Mouse (Mus musculus): ENCODE data around the gene Hgfac.
A peak's percentile ranks its signal among the peaks of the same experiment; 100 is the strongest.

Gene Hgfac

GRCm38 (mm10) chr5:35042431-35043109 lies 1.3 kb downstream of the Hgfac start:
- peak; percentile 33 to 43 for DNase-seq

- DNase-seq: peak in 1 of 2 experiments; percentile 45
These were observed 1.8 kb downstream of the Hgfac start for GRCm38 (mm10) chr5:35043110-35043451.

DNA sequence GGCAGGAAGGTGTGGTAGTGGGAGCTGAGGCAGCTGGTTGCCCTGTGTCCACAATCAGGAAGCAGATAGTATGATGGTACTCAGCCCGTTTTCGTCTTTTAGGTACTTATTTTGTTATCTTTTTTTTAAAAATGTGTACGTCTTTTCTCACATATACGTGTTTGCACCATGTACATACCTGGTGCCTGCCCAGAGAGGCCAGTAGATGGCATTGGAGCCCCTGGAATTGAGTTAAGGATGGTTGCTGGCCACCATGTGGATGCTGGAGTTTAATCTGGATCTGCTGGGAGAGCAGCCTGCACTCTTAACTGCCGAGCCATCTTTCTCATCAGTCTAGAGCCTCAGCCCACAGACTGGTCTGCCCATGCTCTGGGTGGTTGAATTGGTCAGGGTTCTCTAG lies 9.2 kb downstream of the Hgfac start:
- no peak for DNase-seq

GRCm38 (mm10) chr5:35054628-35055027 lies 13.3 kb downstream of the Hgfac start:
- no peak for DNase-seq

DNA sequence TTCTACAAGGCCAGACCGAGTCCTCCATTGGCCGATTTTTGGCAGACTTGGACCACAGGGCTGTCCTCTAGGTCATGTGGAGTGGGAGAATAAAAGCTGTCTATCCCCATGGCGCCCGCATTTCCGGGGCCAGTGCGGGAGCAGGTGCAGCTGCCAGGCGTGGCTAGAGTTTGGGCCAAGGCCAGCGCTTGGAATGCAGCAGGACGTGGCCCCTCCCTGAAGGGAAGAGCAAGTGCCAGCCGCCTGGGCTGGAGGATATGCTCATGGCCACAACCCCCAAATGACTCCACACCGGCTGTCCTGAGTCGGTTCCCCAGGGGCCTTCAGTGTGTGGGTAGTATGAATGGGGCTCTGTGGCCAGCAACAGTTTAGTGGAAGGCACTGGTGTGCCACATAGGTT lies 13.8 kb downstream of the Hgfac start:
- DNase-seq: no peak

GRCm38 (mm10) chr5:35056604-35057432 lies 15.5 kb downstream of the Hgfac start, which contains the start of gene Dok7:
Dok7 (plus strand) TSS chr5:35056766.
- peak; percentile 35 to 38 for DNase-seq

DNA sequence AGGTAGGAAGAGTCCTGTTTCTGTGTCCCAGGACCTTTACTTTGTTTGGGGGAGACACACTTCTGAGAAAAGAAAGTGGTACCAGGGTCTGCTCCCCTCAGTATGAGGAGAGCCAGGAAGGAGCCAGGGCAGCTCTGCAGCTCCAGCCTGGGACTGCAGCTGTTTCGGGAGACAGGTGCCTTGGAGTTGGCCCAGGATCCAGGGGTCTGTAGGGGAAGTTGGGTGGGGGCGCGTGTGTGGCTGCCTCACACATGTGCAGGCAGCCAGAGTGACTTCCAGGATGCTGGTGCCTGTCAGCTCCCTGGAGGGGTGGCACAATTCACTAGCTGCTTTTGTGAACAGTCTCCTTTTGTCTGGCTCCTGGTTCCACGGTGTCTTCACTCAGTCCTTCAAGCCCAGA lies 16.3 kb downstream of the Hgfac start:
- no peak for DNase-seq

GRCm38 (mm10) chr5:35058216-35058615 lies 16.9 kb downstream of the Hgfac start:
- no peak for DNase-seq

- no peak for DNase-seq
These were observed 18.8 kb downstream of the Hgfac start for GRCm38 (mm10) chr5:35060098-35060497.

DNA sequence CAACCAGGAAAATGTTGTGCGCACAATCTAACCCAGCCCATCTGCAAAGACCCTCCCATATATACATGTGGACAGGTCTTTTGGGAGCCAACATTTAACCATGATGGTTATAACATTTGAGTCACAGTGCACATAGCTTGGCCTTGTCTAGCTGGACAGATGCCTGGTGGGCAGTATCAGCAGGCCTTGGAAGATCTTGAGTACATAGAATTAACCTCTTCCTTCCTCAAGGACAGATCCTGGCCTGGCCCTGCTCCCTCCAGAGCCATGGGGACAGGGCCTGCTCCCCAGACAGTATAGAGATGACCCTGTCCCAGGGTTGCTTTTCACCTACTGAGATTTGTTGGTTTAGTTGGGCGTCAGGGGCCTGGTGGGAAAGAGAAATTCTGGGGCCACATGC lies 28.5 kb downstream of the Hgfac start:
- DNase-seq: no peak

GRCm38 (mm10) chr5:35070314-35070713 lies 29.0 kb downstream of the Hgfac start:
- no peak for DNase-seq

DNA sequence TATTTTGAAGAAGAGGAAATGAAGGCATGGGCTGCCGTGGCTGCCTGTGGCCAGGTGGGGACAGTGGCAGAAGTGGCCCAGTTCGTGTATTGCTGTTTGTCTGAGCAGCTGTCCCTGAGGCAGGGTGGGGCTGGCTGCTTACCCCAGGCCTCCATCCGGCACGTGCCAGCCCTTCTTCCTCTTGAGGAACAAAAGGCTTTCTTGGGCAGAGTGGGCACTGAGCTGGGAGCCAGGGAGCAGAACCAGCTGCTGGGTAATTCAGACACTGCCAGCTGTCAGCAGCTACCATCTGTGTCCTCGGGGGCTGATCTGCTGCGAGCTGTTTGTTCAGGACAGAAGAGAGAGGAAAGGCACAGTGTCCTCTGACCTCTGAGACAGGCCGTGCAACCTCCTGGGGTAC lies 29.6 kb downstream of the Hgfac start:
- DNase-seq: no peak

DNA sequence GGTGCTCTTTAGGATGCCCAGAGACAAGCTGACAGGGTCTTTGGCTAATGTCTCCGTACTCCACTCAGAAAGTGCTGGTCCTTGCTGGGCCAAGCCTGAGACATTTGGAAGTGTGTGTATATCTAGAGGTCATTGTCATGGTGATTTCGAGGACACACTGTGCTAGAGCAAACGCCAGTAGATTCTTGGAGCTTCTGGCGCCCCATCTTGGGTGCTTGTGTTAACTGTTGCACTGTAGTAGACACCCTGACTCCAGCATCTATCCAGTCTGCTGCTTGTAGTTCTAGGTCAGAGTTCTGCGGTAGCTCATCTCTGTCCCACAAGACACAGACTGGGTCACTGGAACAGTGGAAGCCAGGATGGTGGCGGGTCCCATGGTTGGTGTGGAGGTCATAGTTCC lies 30.5 kb downstream of the Hgfac start:
- no peak for DNase-seq

- no peak for DNase-seq
These were observed 31.9 kb downstream of the Hgfac start for GRCm38 (mm10) chr5:35073235-35073634.

DNA sequence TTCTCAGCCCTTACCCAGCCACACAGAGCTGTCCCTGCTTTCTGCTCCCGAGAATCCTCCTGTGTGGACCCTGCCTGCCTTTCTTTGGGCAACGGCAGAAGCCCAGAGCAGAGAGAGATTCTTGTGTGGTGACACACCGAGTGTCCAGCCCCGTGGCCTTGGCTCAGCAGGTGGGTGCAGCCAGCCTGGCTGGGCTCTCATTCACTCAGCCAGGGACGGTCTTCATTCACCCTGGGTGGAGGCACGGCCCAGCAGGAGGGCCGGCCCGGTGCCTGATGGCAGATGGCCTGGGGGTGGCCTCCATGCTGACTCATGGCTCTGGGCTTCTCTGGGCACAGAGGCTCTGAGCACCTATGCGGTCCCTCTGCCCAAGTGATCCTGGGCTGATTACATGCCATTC lies 32.7 kb downstream of the Hgfac start:
- DNase-seq: no peak

- no peak for DNase-seq
These were observed 35.1 kb downstream of the Hgfac start for GRCm38 (mm10) chr5:35076369-35076768.

GRCm38 (mm10) chr5:35079101-35079500 lies 37.8 kb downstream of the Hgfac start:
- no peak for DNase-seq

DNA sequence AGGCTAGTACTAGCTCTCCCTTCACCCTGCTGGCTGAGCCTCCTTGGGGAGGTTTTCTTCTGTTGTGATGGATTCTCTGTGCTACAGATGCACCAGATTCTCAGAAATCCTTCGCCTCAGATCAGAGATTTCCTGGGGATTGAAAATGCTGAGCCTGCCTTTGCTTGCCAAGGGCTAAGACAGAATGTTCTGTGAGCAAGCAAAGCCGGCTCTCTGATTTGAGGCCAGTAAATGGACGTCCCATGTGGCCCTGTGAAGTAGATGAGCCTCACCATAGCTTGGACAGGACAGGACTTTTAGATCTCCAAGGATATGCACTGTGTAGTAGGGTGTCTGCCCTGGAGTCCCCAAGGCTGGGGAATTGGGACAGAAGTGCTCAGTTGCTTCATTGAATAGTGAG lies 43.6 kb downstream of the Hgfac start:
- no peak for DNase-seq

- DNase-seq: peak; percentile 27 to 28
These were observed 47.7 kb downstream of the Hgfac start for GRCm38 (mm10) chr5:35088785-35089613.

GRCm38 (mm10) chr5:35089614-35089963 lies 48.3 kb downstream of the Hgfac start:
- DNase-seq: no peak

DNA sequence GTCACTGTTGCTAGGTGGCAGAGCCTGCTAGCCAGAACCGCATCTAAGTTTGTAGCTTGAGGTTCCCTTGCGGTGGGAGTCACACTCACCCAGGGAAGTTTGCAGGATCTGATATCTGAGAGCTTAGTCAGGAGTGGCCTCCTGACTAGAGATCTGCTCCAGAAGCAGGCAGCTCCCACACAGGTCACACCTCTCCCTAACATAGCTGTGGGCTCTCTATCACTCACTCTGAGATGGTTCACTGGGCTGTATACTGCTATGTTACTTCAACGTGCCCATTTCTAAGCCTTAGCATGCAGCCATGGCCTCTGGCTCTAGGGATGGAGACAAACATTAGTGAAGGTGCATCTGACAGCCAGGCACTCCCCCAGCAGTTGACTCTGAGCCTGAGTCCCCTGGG lies 50.3 kb downstream of the Hgfac start:
- no peak for DNase-seq
